10 mouse cellular contexts compared by ENCODE assay signal in the genomic region with DNA sequence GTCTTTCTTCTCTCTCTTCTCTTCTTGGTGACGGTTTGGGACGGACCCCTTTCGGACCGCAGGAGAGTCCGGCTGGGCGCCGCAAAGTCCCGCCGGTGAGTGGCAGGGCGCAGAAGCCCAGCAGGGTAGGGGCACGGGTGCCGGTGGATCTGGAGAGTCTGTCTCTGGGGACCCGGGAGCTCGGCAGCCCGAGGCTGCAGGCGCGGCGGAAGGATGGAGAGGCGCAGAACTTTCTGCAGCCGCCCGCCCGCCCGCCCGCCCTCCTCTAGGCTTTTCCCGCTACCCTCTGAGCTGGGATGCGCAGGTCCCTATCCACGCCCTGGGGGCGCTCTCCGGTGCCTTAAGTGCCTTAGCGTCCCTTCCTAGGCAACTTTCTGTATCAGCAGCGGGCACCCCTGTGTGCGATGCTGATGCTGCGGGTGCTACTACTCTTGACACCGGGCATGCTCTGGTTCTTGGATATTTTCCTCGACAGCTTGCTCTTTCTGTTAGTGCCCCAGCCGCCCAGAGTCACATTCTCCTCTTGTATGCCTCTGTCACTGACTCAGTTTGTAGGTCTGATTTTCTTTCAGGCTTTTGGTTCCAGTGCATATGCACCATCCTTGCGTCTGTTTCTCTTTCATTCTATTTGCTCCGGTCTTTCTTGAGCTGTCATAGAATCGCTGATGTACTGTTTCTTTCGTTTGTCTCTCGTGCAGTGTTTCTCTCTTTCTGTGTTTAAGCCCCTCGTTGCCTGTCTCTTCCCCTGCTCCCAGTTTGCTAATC. TPM values are rescaled to one million over a fixed set of nuclear protein-coding genes. Genes with fewer than 3 reads are reported as not detected.
DNase-seq lines count a peak whose midpoint lies in the region; ATAC-seq lines count a peak whose summit lies in the region.
"Had no signal": no experiment of that assay in that cellular context is flagged by ENCODE, and none has a peak within 500 bp of the region (broad histone marks: within the 10 kb centered on the region; RNA-seq: fewer than 3 reads in every experiment).

No protein-coding gene starts in this region.

- no peaks in the 10 kb centered on the region for H3K36me3 ChIP-seq in heart, embryonic 14.5 days (ENCODE audit: control insufficient read depth, insufficient read depth, low read length)

- H3K4me2 ChIP-seq in heart, embryonic 14.5 days (ENCODE audit: low read length), result peak overlapping the region; percentile 76

- WGBS in heart, embryonic 14.5 days, result 3% methylated on average over 40 of the region's 42 CpGs

- no peaks in the 10 kb centered on the region; a peak in 2 of 4 replicates for H3K4me1 ChIP-seq in heart, embryonic 14.5 days (ENCODE audit: control insufficient read depth in 2 of 2, insufficient read depth in 2 of 2, low read length in 2 of 2)

- peaks cover 54% of the 10 kb centered on the region for H3K27me3 ChIP-seq in heart, embryonic 14.5 days (ENCODE audit: control insufficient read depth, insufficient read depth, low read length)
- H3K27me3 ChIP-seq: CH12.LX had no signal

- no peaks in the 10 kb centered on the region for H3K9me3 ChIP-seq in heart, embryonic 14.5 days (ENCODE audit: control insufficient read depth, low read length)

- DNase-seq in heart, adult 9 months (ENCODE audit: low spot score in 2 of 2), result no peak
- DNase-seq in cerebellum, adult 9-11 months, result peak; percentile 80
- DNase-seq in frontal cortex, postnatal 36 days (ENCODE audit: low spot score in 2 of 2), result peak; percentile 47 to 59
- peak; percentile 66 to 71 for DNase-seq in left cerebral cortex, postnatal 25 days (ENCODE audit: low spot score in 2 of 2)
- DNase-seq in retina, postnatal 7 days (ENCODE audit: low read depth, low spot score), result peak; percentile 47

- H3K4me3 ChIP-seq in heart, embryonic 14.5 days (ENCODE audit: control insufficient read depth in 1 of 2, insufficient read depth in 1 of 2, low read depth in 1 of 2, low read length in 2 of 2), result peak overlapping the region; percentile 28 to 38

- intact Hi-C loops in left cerebral cortex, postnatal 25 days (cut with DNase I), result loop anchor here (2.0 kb wide), 1 partner anchor 208 kb away; no protein-coding TSS in a partner anchor

- H3K9ac ChIP-seq in heart, embryonic 14.5 days (ENCODE audit: low read length), result no peak overlapping the region

- ATAC-seq in heart, embryonic 14.5 days (ENCODE audit: insufficient number of reproducible peaks, insufficient read depth, low FRiP score, low read depth), result no peak; the same call in 1 of the 2 replicates
- no peak for ATAC-seq in megakaryocyte, adult 5-6 weeks (ENCODE audit: poor library complexity, severe bottlenecking)
- ATAC-seq in granulocyte monocyte progenitor cell, adult 5-6 weeks (replicated peaks; ENCODE audit: poor library complexity, severe bottlenecking), result no peak

- no peak overlapping the region for H3K27ac ChIP-seq in heart, embryonic 14.5 days (replicated peaks in 1 of 2; ENCODE audit: control insufficient read depth in 1 of 2, insufficient read depth in 1 of 2, low read depth in 2 of 2, low read length in 2 of 2)

RNA-seq across cellular contexts. Expression of a gene that starts 0.8 kb away (rescaled TPM):
- polyA plus RNA-seq in heart, embryonic 14.5 days (2014; fragmentation: Nextera tagmentation; extraction: Ambion mirVana), result not detected in 2 replicates
- 10 to 100 TPM; 35.2 to 43.5 TPM for total RNA-seq in left cerebral cortex, postnatal 25 days (2021)
- not detected in 2 replicates for total RNA-seq in megakaryocyte, adult 5-6 weeks (2015)
- not detected in 2 replicates for total RNA-seq in megakaryocyte, adult 5-6 weeks (2017)
- not detected in 2 replicates for total RNA-seq in granulocyte monocyte progenitor cell, adult 5-6 weeks (2014; fragmentation: Nextera tagmentation)
- not detected in 2 replicates for total RNA-seq in granulocyte monocyte progenitor cell, adult 5-6 weeks (2017)
- total RNA-seq: CH12.LX had no signal
- polyA plus RNA-seq: large intestine, adult 2 months had no signal

Comparison
In these comparisons a context has a peak if more than half of its experiments do, and no peak if none do; other contexts are left out.
1. DNase-seq: peak in cerebellum, adult 9-11 months (single experiment), frontal cortex, postnatal 36 days (2 of 2), left cerebral cortex, postnatal 25 days (2 of 2) and retina, postnatal 7 days (single experiment); none in heart, adult 9 months (0 of 2).
2. RNA of a gene that starts 0.8 kb away (total RNA-seq): 35.2 to 43.5 TPM in left cerebral cortex, postnatal 25 days; not detected in megakaryocyte, adult 5-6 weeks and not detected in granulocyte monocyte progenitor cell, adult 5-6 weeks; every median in the first group is over 10 times any median in the second.